Mouse (Mus musculus) testis, adult 2 months (tissue): ENCODE data around the gene Nab2. TPM values are rescaled to one million over a fixed set of nuclear protein-coding genes. Genes with fewer than 3 reads are reported as not detected.
A peak's percentile ranks its signal among the peaks of the same experiment; 100 is the strongest.
"Not testable (repeated sequence)": the region's sequence is repeated elsewhere in the genome, so short reads cannot be mapped to it uniquely, and the experiment has no call there.

ENCODE experiments used
- H3K27ac ChIP-seq: fragments of 200-500 bp; 2 replicates; pipeline ENCODE4 v1.5.1; 2012; ENCODE audit warnings: low read depth, low read length; ENCODE audit not compliant: control insufficient read depth, insufficient read depth
- H3K27me3 ChIP-seq: fragments of 200-500 bp; 2 replicates; pipeline ENCODE4 v1.6.1; 2012; ENCODE audit warnings: mild to moderate bottlenecking, low read length, moderate library complexity; ENCODE audit not compliant: control insufficient read depth, insufficient read depth
- H3K36me3 ChIP-seq: fragments of 200-500 bp; 2 replicates; pipeline ENCODE4 v1.6.1; 2012; ENCODE audit warnings: mild to moderate bottlenecking, low read length; ENCODE audit not compliant: control insufficient read depth, insufficient read depth
- H3K4me1 ChIP-seq: fragments of 200-500 bp; 2 replicates; pipeline ENCODE4 v1.6.1; 2012; ENCODE audit warnings: low read length; ENCODE audit not compliant: control insufficient read depth, insufficient read depth
- H3K4me3 ChIP-seq: fragments of 200-500 bp; 2 replicates; pipeline ENCODE4 v1.5.1; 2012; ENCODE audit warnings: low read depth, mild to moderate bottlenecking, low read length, moderate library complexity, mixed read lengths; ENCODE audit not compliant: control insufficient read depth
- CTCF ChIP-seq: fragments of 200-500 bp; IDR thresholded peaks from 2 replicates; pipeline ENCODE4 v1.5.1; 2012; ENCODE audit warnings: low read depth, mild to moderate bottlenecking, inconsistent platforms, low read length, moderate library complexity; ENCODE audit not compliant: control insufficient read depth, insufficient read depth, insufficient replicate concordance
- POLR2A ChIP-seq: fragments of 200-500 bp; IDR thresholded peaks from 2 replicates; pipeline ENCODE4 v1.6.1; 2012; ENCODE audit warnings: low read depth, mild to moderate bottlenecking, inconsistent platforms, low read length, moderate library complexity; ENCODE audit not compliant: control insufficient read depth
- polyA plus RNA-seq: library from polyadenylated mRNA; depleted of rRNA; stranded (reverse); fragments of >200 nt; gene quantifications from 2 replicates; pipeline ENCODE4 v1.2.3, GENCODE M21; 2012

The Nab2 gene
- polyA plus RNA-seq, 1 experiment = 24.6 TPM

GRCm38 (mm10) chr10:127658076-127658475 lies 10.3 kb downstream of the Nab2 start:
- Histone ChIP-seq H3K27ac (no peak overlapping the region), H3K4me3 (no peak overlapping the region), H3K36me3 (no peaks in the 10 kb centered on the region), H3K27me3 (no peaks in the 10 kb centered on the region), H3K4me1 (peaks cover 13% of the 10 kb centered on the region)
- TF ChIP-seq CTCF = no peak
- no peak for TF ChIP-seq POLR2A

GRCm38 (mm10) chr10:127657617-127658016 lies 10.8 kb downstream of the Nab2 start:
- not testable (repeated sequence) for H3K36me3 ChIP-seq, H3K4me3 ChIP-seq, H3K4me1 ChIP-seq, H3K27me3 ChIP-seq, H3K27ac ChIP-seq

GRCm38 (mm10) chr10:127654970-127655579 lies 13.3 kb downstream of the Nab2 start:
- Histone ChIP-seq H3K4me1 (peaks cover 5% of the 10 kb centered on the region), H3K27ac (no peak overlapping the region), H3K27me3 (no peaks in the 10 kb centered on the region), H3K4me3 (no peak overlapping the region), H3K36me3 (no peaks in the 10 kb centered on the region)
- TF ChIP-seq POLR2A (no peak), CTCF (no peak)

DNA sequence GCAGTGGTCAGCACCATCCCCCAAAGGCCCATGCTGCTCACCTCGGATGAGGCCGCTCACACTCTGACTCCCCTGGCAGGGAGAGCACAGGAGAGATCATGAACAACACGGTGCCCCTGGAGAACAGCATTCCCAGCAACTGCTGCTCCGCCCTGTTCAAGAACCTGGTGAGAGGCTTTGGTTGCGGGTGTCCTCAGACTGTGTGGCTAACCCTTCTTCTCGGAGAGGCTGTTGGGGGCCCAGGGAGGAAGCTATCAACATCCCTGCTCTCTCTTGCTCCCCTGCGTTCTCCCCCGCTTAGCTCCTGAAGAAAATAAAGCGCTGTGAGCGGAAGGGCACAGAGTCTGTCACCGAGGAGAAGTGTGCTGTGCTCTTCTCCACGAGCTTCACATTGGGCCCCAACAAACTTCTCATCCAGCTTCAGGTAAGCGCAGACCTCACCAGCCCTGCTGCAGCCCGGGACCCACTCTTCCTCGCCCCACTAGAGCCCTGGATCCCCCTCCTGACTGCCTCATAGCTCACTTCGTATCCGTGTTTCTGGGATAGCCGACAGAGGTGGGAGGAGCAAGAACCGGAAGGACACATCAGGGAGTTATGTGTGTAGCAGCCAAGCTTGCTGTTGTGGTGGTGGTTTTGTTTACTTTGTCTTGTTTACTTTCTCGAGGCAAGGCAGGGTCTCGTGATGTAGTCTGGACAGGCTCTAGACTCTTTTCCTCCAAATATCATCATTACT lies 15.3 kb downstream of the Nab2 start:
- no peak overlapping the region for H3K4me3 ChIP-seq

GRCm38 (mm10) chr10:127645791-127646190 lies 22.6 kb downstream of the Nab2 start:
- Histone ChIP-seq H3K27ac (no peak overlapping the region), H3K4me3 (no peak overlapping the region), H3K4me1 (peaks cover 18% of the 10 kb centered on the region), H3K36me3 (no peaks in the 10 kb centered on the region), H3K27me3 (peaks cover 3% of the 10 kb centered on the region; the same call in 1 of the 2 replicates)
- no peak for TF ChIP-seq CTCF
- no peak for TF ChIP-seq POLR2A

More for the DNA sequence above, 15.3 kb downstream of the Nab2 start:
- Histone ChIP-seq H3K27ac (no peak overlapping the region), H3K36me3 (no peaks in the 10 kb centered on the region), H3K4me1 (no peaks in the 10 kb centered on the region; the same call in 1 of the 2 replicates), H3K27me3 (no peaks in the 10 kb centered on the region)
- TF ChIP-seq CTCF (no peak), POLR2A (no peak)

DNA sequence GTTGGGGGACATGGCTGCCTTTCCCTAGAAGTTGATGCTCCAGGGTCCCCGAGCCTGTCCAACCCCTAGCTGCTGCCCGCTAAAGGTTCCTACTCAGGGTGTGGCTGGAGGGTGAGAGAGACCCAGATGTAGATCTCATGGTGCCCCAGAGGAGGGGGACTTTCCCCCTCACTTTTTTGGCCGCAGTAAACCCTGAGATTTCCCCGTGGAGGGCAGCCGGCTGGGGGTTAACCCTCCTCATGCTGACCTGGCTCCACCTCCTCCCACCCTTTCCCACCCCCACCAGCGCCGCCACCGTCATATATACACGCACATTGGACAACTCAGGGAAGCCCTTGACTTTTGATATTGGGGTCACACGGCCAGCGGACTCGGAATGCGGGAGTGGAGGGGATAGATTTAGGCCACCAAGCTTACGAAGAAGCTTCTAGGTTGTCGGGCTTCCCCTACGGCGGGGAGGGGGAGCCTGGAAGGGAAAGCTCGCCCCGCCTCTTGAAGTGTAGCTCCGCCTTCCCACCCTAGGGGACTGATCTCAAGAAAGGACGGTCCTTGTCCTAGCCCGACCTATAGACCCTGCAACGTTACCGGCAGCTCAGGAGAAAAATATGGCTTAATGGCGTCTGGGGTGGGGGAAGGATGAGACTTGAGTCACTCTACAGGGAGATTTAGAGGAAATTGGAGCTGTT lies 24.7 kb downstream of the Nab2 start:
- Histone ChIP-seq H3K36me3 (no peaks in the 10 kb centered on the region), H3K4me1 (peaks cover 18% of the 10 kb centered on the region), H3K27me3 (peaks cover 3% of the 10 kb centered on the region; the same call in 1 of the 2 replicates), H3K27ac (peak overlapping the region; percentile 86), H3K4me3 (peak overlapping the region; percentile 81)
- TF ChIP-seq CTCF (no peak), POLR2A (0 out of 2 replicates have a peak, but pooled peaks have one; percentile 23)

DNA sequence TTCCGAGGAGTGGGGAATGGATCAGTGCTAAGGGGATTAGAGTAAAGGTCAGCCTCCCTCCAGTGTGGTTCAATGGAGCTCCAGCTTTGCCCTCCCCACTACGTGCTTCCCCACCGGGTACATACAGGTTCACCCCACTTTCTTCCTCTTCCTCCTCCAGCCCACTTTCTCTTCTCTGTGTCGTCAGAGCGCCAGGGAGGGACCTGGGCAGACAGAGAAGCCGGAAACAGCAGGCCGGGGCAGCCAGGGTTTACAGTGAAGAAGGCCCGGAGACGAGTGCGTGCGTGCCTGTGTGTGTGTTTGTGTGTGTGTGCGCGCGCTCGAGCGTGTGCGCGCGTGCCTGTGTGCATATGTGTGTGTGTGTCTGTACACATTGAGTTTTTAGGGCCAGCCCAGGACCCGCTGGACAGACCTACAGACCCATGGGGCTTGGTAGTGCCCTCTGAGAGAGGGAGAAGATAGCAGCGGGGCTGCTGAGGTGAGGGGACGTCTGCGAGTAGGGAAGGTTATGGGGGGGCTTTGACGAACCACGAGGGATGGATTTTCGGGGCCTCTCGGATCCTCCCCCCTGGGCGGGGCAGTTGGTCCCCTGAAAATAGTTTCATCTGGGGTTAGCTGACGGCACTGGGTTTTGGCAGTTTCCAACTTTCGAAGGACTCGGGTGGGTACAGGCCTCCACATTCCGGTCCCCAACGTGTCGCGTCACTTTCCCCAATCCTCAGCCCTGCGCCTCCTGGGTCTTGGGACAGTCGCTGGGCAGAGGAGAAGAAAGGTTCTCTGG lies 25.4 kb downstream of the Nab2 start, which contains the start of gene Stat6:
Gene Stat6 (plus strand): TSS at position 215 of the 781 bp plus-strand sequence.
- Histone ChIP-seq H3K27ac (peak within 1 kb of the TSS; percentile 86), H3K4me3 (peak within 1 kb of the TSS; percentile 81), H3K36me3 (no peaks in the 10 kb centered on the region), H3K4me1 (peaks cover 18% of the 10 kb centered on the region), H3K27me3 (peaks cover 3% of the 10 kb centered on the region; the same call in 1 of the 2 replicates)
- TF ChIP-seq POLR2A (no peak; the same call in 1 of the 2 replicates), CTCF (no peak)
